Mouse (Mus musculus) stomach, postnatal 0 days (tissue): Measurements from ENCODE around the gene Pip5k1b. TPM values are rescaled to one million over a fixed set of nuclear protein-coding genes. Genes with fewer than 3 reads are reported as not detected.

Experiments used
- ATAC-seq: fragments of 200-750 bp; cut with Nextera tagmentation; 2 replicates; pipeline ENCODE4 v1.8.0; 2017; ENCODE audit not compliant: low FRiP score, low TSS enrichment
- DNase-seq: peaks from one replicate; pipeline ENCODE4 v3.0.0-alpha.2; 2016; ENCODE audit warnings: low spot score
- H3K27ac ChIP-seq: fragments of 300-500 bp; sonication (generic); replicated peaks from 2 replicates; pipeline ENCODE4 v1.5.1; 2014; ENCODE audit warnings: mild to moderate bottlenecking, control low read depth
- H3K27me3 ChIP-seq: fragments of 300-500 bp; sonication (generic); 2 replicates; pipeline ENCODE4 v1.6.1; 2014; ENCODE audit warnings: low read length; ENCODE audit not compliant: control insufficient read depth, insufficient read depth
- H3K36me3 ChIP-seq: fragments of 300-500 bp; sonication (generic); 2 replicates; pipeline ENCODE4 v1.6.1; 2014; ENCODE audit warnings: low read length, mixed read lengths; ENCODE audit not compliant: control insufficient read depth, insufficient read depth
- H3K4me1 ChIP-seq: fragments of 300-500 bp; sonication (generic); replicated peaks from 2 replicates; pipeline ENCODE4 v1.6.1; 2014; ENCODE audit warnings: antibody characterized with exemption; ENCODE audit not compliant: control insufficient read depth, insufficient read depth
- H3K4me2 ChIP-seq: fragments of 300-500 bp; sonication (generic); replicated peaks from 2 replicates; pipeline ENCODE4 v1.6.1; 2014; ENCODE audit warnings: low read depth, mild to moderate bottlenecking, control low read depth, moderate library complexity
- H3K4me3 ChIP-seq: fragments of 300-500 bp; sonication (generic); 2 replicates; pipeline ENCODE4 v1.5.1; 2014; ENCODE audit warnings: low read depth, low read length, control low read depth
- H3K9ac ChIP-seq: fragments of 300-500 bp; sonication (generic); 2 replicates; pipeline ENCODE4 v1.6.1; 2014; ENCODE audit warnings: mild to moderate bottlenecking, low read length, control low read depth, mixed read lengths
- H3K9me3 ChIP-seq: fragments of 300-500 bp; sonication (generic); 2 replicates; pipeline ENCODE4 v1.6.1; 2016; ENCODE audit warnings: low read length; ENCODE audit not compliant: control insufficient read depth
- CTCF ChIP-seq: IDR thresholded peaks from 2 replicates; pipeline ENCODE4 v1.5.1; 2016; ENCODE audit warnings: antibody characterized with exemption, low read depth, mild to moderate bottlenecking, moderate library complexity
- EP300 ChIP-seq: optimal IDR thresholded peaks from 2 replicates; pipeline ENCODE3; 2016; ENCODE audit warnings: antibody characterized with exemption
- WGBS: fragments of 180-500 bp; shearing (Covaris S2); extraction: QIAGEN DNeasy Blood & Tissue Kit; methylation state at CpG from one replicate; pipeline ENCODE4 v1.1.7; 2014; 5-methylcytosine and 5-hydroxymethylcytosine counted together
- polyA plus RNA-seq: library from polyadenylated mRNA; unstranded; fragments of >200 nt; fragmentation: Nextera tagmentation; extraction: Ambion mirVana; gene quantifications from 2 replicates; pipeline ENCODE4 v1.2.1, GENCODE M21; 2015

Gene Pip5k1b
- polyA plus RNA-seq, 1 experiment from 2014 or later = 5.5 TPM

GRCm38 (mm10) chr19:24499291-24499690 is 56.4 kb downstream of the Pip5k1b start:
- H3K9ac ChIP-seq = no peak overlapping the region
- no peak overlapping the region for H3K27ac ChIP-seq
- H3K4me3 ChIP-seq = no peak overlapping the region
- TF ChIP-seq EP300 = no peak
- H3K4me2 ChIP-seq = no peak overlapping the region
- H3K36me3 ChIP-seq = no peaks in the 10 kb centered on the region
- H3K27me3 ChIP-seq = no peaks in the 10 kb centered on the region
- ATAC-seq (no peak), DNase-seq (no peak)
- 86% methylated on average over 3 of the region's 3 CpGs for whole genome bisulfite sequencing
- no peaks in the 10 kb centered on the region for H3K9me3 ChIP-seq
- no peaks in the 10 kb centered on the region for H3K4me1 ChIP-seq

GRCm38 (mm10) chr19:24493887-24494286 is 61.8 kb downstream of the Pip5k1b start:
- Histone ChIP-seq H3K4me1 (no peaks in the 10 kb centered on the region), H3K27me3 (no peaks in the 10 kb centered on the region), H3K27ac (no peak overlapping the region), H3K9me3 (no peaks in the 10 kb centered on the region), H3K36me3 (no peaks in the 10 kb centered on the region), H3K4me3 (no peak overlapping the region), H3K4me2 (no peak overlapping the region), H3K9ac (no peak overlapping the region)
- TF ChIP-seq CTCF (no peak), EP300 (no peak)
- 76% methylated on average over 4 of the region's 4 CpGs for WGBS
- DNase-seq (no peak), ATAC-seq (no peak)

GRCm38 (mm10) chr19:24491824-24492223 is 63.8 kb downstream of the Pip5k1b start:
- Histone ChIP-seq H3K36me3 (no peaks in the 10 kb centered on the region), H3K27ac (no peak overlapping the region), H3K9ac (no peak overlapping the region), H3K27me3 (no peaks in the 10 kb centered on the region), H3K9me3 (no peaks in the 10 kb centered on the region), H3K4me2 (no peak overlapping the region), H3K4me3 (no peak overlapping the region), H3K4me1 (no peaks in the 10 kb centered on the region)
- no peak for TF ChIP-seq EP300
- no peak for ATAC-seq
- DNase-seq = no peak
- WGBS = 62% methylated on average over 3 of the region's 3 CpGs

- 60% methylated on average over 5 of the region's 5 CpGs for WGBS
- Histone ChIP-seq H3K27ac (no peak overlapping the region), H3K4me2 (no peak overlapping the region), H3K9me3 (no peaks in the 10 kb centered on the region), H3K9ac (no peak overlapping the region), H3K36me3 (no peaks in the 10 kb centered on the region), H3K27me3 (no peaks in the 10 kb centered on the region), H3K4me1 (no peaks in the 10 kb centered on the region), H3K4me3 (no peak overlapping the region)
- DNase-seq (no peak), ATAC-seq (no peak)
- TF ChIP-seq CTCF = no peak
- TF ChIP-seq EP300 = no peak
Measured at GRCm38 (mm10) chr19:24490275-24490674, 65.4 kb downstream of the Pip5k1b start.

GRCm38 (mm10) chr19:24486433-24487296 is 69.0 kb downstream of the Pip5k1b start:
- H3K4me2 ChIP-seq = no peak overlapping the region
- no peaks in the 10 kb centered on the region for H3K27me3 ChIP-seq
- DNase-seq (no peak), ATAC-seq (no peak)
- H3K36me3 ChIP-seq = no peaks in the 10 kb centered on the region
- H3K4me3 ChIP-seq = no peak overlapping the region
- no peaks in the 10 kb centered on the region for H3K9me3 ChIP-seq
- H3K9ac ChIP-seq = no peak overlapping the region
- no peaks in the 10 kb centered on the region for H3K4me1 ChIP-seq
- WGBS = 71% methylated on average over 8 of the region's 8 CpGs
- no peak overlapping the region for H3K27ac ChIP-seq
- no peak for TF ChIP-seq CTCF
- no peak for TF ChIP-seq EP300

- Histone ChIP-seq H3K4me2 (no peak overlapping the region), H3K9me3 (no peaks in the 10 kb centered on the region), H3K4me3 (no peak overlapping the region), H3K27me3 (no peaks in the 10 kb centered on the region), H3K27ac (no peak overlapping the region), H3K9ac (no peak overlapping the region), H3K4me1 (no peaks in the 10 kb centered on the region), H3K36me3 (no peaks in the 10 kb centered on the region)
- DNase-seq (no peak), ATAC-seq (no peak)
- 55% methylated on average over 3 of the region's 4 CpGs for WGBS
- TF ChIP-seq EP300 (no peak), CTCF (no peak)
Measured at GRCm38 (mm10) chr19:24484612-24485194, 71.0 kb downstream of the Pip5k1b start.
